Mouse (Mus musculus): ENCODE results near the gene Gm11627.
"Not testable (repeated sequence)": the region's sequence is repeated elsewhere in the genome, so short reads cannot be mapped to it uniquely, and the experiment has no call there.

DNA sequence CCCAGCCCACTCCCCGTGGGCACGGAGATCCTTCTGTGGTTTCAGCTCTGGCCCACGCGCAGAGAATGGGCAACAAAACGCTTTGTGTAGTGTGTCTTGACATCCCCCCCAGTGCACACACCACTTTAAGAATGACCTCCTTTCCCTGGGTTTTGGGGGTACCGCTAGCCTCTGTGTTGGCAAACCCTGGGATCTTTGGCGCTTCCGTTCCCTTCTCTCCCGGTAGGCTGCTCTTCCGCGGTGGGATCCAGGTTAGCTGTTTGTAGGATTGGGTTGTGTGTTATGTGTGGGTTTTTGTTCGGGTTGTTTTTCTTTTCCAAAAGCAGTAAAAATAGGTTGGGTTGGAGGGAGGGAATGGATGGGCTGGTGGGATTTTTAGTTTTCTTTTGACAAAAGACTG is 27.9 kb upstream of the Gm11627 start:
- not testable (repeated sequence) for TF ChIP-seq TAL1, GATA1 (IDR thresholded peaks at IDR 0.05; ENCODE audit: low read length)

All from erythroblast, embryonic 14.5 days (primary cell).